Mouse (Mus musculus) left cerebral cortex, adult 2 months (tissue): Measurements from ENCODE around the gene Col12a1. TPM values are rescaled to one million over a fixed set of nuclear protein-coding genes. Genes with fewer than 3 reads are reported as not detected.

ENCODE experiments used
- DNase-seq, 2 experiments: peaks; one replicate each; pipeline ENCODE4 v3.0.0; 2021 to 2022; ENCODE audit warnings: low spot score in 2 of 2, mixed read lengths in 1 of 2; ENCODE audit errors: extremely low spot score in 1 of 2
- H3K27ac ChIP-seq: fragments of 200-600 bp; 2 replicates; pipeline ENCODE4 v1.8.1; 2022
- H3K4me3 ChIP-seq: fragments of 200-600 bp; 2 replicates; pipeline ENCODE4 v1.8.1; 2022
- CTCF ChIP-seq: fragments of 200-600 bp; IDR thresholded peaks from 2 replicates; pipeline ENCODE4 v1.8.1; 2022; ENCODE audit warnings: antibody characterized with exemption, mild to moderate bottlenecking, moderate library complexity
- intact Hi-C: fragments of 180-260 bp; cut with DNase I; formaldehyde crosslinking; loops from one replicate; pipeline ENCODE4 v1.15.1; 2025
- total RNA-seq, 2 experiments: library from RNA; stranded (reverse); gene quantifications; 2 replicates each; pipeline ENCODE4 v1.2.3; 2021

The Col12a1 gene
- total RNA-seq, 2 experiments from 2014 or later: 6.3 to 7.4 TPM

DNA sequence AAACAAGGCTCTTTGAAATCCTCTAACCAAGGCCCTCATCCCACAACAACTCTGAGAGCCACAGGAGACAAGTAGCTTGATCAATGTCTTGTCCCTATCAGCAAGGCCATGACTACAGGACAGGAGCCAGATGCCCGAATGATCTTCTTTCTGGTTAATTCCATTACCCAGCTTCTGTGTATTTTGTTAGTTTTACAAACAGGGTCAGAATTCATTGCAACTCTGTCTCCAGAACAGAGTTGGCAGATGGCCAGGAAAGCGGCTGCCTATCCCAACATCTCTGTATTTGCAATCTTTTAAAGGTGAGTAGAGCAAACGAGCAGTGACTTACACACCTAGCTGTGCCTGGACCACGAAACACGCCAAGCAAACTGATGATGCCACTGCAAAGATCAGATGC is 11.7 kb upstream of the Col12a1 start:
- DNase-seq: no peak
- H3K27ac ChIP-seq: no peak overlapping the region
- TF ChIP-seq CTCF: no peak
- intact Hi-C loops: no loop called here
- H3K4me3 ChIP-seq: no peak overlapping the region

DNA sequence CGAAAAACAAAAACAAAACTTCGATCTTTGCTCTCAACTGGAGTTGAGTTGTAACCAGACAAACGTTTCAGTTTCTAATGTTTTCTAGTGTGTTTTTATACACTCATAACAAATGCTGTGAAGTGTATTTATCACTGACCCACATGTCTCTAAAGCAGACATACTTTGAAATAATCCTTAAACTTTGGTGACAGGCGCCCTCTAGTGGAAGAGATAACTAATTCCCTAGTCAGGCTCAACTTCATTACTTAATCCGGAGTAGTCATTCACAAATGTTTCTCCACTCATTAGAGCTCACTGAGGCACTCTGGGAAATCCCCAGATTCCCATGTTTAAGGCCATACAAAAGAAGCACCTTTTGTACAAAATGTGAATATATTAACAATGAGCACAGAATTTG is 4.5 kb upstream of the Col12a1 start:
- intact Hi-C loops: loop anchor here (1.0 to 5.0 kb wide), 3 partner anchors 935 to 1126 kb away; no protein-coding TSS in a partner anchor
- peak in 1 of 2 experiments; percentile 26 for DNase-seq

DNA sequence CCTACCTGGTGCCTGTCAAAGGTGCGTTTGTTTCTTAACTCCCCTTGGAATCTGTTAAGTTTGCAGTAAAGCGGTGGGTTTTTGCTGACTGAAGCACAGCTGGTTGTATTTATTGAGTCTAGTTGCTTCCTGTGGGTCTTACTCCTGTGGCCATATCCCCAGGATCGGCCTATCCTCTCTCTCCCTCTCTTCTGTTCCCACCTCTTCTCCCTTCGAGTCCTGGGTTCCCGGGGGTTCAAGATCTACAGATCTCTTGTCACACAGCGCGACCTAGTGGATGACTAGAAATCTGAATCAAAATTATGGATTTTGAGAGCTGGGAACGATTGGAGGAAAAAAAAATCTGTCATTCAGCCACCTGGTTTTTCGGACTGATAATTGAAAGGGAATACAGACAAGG is 2.4 kb upstream of the Col12a1 start:
- peak; percentile 43 to 45 for DNase-seq
- no peak overlapping the region for H3K27ac ChIP-seq
- TF ChIP-seq CTCF: peak; percentile 71
- intact Hi-C loops: loop anchor here (1.0 to 5.0 kb wide), 5 partner anchors 613 to 1124 kb away; no protein-coding TSS in a partner anchor
- H3K4me3 ChIP-seq: no peak overlapping the region

More for the DNA sequence above, 4.5 kb upstream of the Col12a1 start:
- peak; percentile 78 for TF ChIP-seq CTCF
- Histone ChIP-seq H3K4me3 (no peak overlapping the region), H3K27ac (no peak overlapping the region)

DNA sequence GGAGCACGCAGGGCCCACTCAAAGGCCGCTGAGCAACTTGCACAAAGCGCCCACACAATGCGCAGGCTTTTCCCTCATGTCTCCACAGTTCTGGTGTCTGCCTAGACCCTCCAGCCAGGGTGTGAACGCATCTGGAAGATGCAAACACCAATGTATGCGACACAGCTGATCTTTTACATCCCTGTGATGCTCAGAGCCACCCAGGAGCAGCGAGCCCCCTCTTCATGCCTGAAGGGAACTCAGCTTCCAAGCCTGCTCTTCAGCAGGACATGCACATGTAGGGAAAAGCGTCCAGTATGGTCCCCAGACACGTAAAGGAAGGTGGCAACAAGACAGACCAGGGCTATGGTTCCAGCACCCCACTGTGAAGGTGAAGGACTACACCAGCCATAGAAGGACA is 1.5 kb upstream of the Col12a1 start:
- no peak overlapping the region for H3K4me3 ChIP-seq
- no peak for TF ChIP-seq CTCF
- intact Hi-C loops: loop anchor here (2.0 to 5.0 kb wide), 3 partner anchors 1018 to 1123 kb away; no protein-coding TSS in a partner anchor
- no peak overlapping the region for H3K27ac ChIP-seq
- no peak for DNase-seq

DNA sequence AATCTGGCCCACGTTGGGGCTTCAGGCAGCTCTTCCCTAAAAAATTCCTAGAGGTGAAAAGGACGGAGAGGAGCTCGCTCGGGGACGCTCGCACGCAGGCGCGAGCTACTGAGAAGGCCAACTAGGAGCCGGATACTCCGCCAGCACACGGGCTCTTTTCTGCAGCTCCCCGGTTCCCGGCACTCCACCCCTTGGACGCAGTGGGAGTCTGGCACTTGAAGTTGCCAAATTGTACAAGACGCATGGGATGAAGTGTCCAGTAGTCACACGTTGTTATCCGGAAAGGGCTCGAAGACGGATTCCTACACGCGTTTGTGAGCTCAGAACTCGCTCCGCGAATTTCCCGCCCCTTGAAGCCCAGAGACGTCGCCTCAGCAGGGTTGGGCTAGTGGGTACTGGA is 820 bp upstream of the Col12a1 start:
- Histone ChIP-seq H3K27ac (no peak overlapping the region), H3K4me3 (peak overlapping the region; percentile 19; the same call in 1 of the 2 replicates)
- no peak for TF ChIP-seq CTCF
- DNase-seq: no peak
- intact Hi-C loops: loop anchor here (10.0 kb wide), 1 partner anchor 325 kb away; no protein-coding TSS in a partner anchor

DNA sequence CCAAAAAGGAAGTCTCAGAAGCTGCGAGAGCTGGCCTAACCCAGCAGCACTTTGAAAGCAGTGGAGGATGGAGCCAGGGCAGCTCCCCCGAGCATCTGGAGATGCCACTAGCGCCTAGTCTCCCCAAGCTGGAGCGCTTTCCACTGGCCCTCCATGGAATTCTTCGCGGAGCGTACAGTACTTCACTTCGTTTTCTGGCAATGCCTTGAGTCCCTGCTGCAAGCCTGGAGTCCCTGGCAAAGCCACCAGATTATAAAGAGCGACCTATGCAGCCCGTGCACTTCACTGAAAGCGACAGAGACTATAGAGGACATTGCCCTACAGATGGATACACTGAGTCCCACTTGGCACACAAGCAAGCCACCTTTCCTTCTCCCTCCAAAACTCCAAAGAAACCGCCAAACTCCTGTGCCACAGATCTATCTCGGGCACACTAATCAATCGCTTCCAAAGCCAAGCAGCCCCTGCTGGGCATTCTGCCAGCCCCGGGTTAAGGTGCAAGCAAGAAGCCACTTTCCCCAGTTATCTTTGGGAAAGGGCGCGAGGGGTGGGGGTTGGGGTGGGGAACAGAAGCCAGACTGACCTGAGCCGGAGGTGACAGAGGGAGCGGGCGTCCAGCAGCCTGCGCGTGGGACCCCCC is 675 bp downstream of the Col12a1 start:
- no peak for DNase-seq
- no peak for TF ChIP-seq CTCF
- Histone ChIP-seq H3K4me3 (peak overlapping the region; percentile 46), H3K27ac (no peak overlapping the region)
- intact Hi-C loops: loop anchor here (1.0 to 10.0 kb wide), 3 partner anchors 323 to 673 kb away; no protein-coding TSS in a partner anchor

DNA sequence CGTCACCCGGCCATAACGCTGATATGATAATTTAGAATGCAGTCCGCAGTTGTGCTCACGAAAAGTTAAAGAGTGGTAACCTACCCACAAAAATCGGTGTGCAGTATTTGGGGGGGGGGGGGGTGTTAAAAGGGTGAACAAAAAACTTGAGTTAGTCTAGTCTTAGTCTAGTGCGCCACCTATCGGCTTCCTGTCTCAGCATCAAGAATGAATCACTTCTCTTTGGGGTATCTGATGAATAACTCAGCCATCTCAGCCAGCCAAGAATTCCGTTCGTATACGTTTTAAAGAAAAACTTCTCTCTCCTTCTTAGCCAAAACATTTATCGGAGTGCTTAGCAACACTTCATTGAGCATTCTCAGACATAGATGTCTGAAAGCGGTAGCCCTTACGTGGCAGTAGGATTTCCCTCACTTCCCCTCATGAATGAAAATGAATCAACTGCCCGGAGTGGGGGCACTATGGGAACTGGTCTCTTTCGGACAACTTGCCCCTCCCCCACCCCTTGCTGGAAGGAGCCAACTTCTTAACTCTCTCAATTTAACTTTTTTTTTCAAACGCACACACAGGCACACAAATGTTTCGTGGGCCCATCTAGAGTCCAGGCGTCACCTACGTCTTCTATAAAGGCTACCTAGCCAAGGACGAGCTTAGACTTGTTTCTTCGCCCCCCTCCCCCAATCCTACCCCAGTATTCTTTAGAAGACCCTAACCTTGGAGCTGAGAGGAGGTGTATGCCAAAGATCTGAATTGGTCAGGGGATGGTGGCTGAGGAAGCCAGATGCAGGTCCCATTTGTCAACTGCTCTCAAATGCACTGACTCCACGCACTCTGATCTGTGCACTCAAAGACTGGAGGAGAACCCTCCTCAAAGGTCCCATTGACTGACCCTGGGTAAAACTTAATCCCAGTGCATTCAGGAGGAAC is 1.5 kb downstream of the Col12a1 start:
- Histone ChIP-seq H3K4me3 (peak overlapping the region; percentile 46; the same call in 1 of the 2 replicates), H3K27ac (no peak overlapping the region)
- DNase-seq: peak; percentile 69 to 76
- intact Hi-C loops: loop anchor here (1.0 to 10.0 kb wide), 3 partner anchors 322 to 672 kb away; no protein-coding TSS in a partner anchor
- peak; percentile 69 for TF ChIP-seq CTCF

DNA sequence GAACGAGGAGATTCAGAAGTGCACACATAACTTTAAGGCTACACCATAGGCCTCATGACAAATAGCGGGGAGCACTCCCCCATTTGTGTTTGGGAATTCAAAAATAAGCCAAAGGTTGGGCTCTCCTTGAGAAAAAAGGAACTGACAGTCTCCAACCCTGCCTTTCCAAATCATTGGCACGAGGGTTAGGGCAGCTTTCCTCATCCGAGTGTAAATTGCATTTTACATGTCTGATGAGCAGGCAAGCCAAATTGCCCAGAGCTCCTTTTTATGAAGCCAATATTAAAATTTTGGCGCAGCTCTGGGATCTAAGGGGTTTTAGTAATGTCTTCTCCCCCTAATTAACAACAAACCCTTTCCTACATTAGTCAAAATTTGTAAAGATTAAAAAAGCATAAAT is 2.1 kb downstream of the Col12a1 start:
- intact Hi-C loops: loop anchor here (10.0 kb wide), 1 partner anchor 322 kb away; no protein-coding TSS in a partner anchor
- H3K4me3 ChIP-seq: 0 out of 2 replicates have a peak overlapping the region, but pooled peaks have one; percentile 26

DNA sequence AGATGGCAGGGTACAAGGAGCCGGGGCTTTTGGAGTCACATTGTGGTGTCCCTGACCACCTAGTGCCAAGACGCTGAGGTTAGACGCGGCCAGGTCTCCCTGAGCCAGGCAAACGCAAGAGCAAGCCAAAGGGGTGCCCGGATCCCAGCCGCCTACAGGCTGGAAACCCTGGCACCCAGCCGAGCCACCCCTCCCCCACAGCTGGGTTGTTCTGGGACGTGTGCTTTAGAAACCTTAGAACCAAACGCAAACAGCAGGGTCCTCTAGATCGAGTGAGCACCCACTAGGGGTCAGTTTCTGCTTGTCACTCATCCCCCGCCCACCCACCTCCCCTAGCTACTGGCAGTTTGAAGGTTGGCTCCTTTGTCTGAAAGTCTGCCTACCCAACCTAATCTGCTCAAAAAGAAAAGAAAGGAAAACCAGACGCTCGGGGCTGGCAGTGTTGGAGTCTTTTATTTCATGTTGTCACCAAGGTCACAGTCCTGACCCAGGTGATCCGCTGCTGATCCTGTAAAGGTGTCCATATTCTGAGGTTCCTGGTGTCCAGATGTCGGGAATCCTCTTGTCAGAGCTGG is 4.1 kb downstream of the Col12a1 start:
- intact Hi-C loops: loop anchor here (10.0 kb wide), 1 partner anchor 320 kb away; no protein-coding TSS in a partner anchor
- TF ChIP-seq CTCF: no peak; the same call in 1 of the 2 replicates
- Histone ChIP-seq H3K27ac (no peak overlapping the region), H3K4me3 (no peak overlapping the region)
- DNase-seq: peak in 1 of 2 experiments; percentile 39

More for the DNA sequence above, 2.1 kb downstream of the Col12a1 start:
- no peak for TF ChIP-seq CTCF
- DNase-seq: no peak
- H3K27ac ChIP-seq: no peak overlapping the region

DNA sequence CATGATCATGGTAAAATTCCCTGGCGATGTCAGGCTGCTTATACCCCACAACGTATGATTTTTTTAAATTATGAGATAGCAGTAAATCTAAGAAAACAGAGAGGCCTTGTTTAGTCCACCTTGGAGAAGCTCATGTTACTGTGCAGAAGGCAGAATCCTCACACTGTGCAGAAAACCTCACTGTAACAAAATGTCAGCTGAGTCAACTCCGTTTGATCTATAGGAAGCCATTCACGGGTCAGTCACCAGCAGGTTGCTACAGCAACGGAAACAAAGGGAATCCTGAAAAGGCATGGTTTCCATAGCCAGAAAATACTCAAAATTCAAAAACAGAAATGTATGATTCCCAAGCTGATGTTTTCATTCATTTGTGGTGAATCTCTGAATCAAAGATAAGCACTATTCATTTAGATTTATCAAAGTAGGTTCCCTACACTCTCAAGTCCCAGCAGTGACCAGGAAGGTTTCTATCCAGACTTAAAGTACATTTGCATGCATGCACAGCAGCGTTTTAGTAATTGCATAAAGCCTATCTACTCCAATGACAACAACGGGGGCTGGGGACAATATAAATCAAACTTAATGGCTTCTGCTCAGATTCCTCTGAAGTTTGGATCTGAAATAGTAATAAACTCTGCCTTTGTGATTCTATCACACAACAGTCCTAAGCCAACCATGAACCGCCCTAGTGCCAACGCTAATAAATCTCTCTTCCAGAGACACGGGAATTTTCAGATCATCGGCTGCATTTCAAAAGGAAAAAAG is 28.7 kb downstream of the Col12a1 start:
- no peak overlapping the region for H3K27ac ChIP-seq
- H3K4me3 ChIP-seq: no peak overlapping the region
- no peak for TF ChIP-seq CTCF
- DNase-seq: no peak
- intact Hi-C loops: loop anchor here (5.0 kb wide), 1 partner anchor 838 kb away; no protein-coding TSS in a partner anchor

DNA sequence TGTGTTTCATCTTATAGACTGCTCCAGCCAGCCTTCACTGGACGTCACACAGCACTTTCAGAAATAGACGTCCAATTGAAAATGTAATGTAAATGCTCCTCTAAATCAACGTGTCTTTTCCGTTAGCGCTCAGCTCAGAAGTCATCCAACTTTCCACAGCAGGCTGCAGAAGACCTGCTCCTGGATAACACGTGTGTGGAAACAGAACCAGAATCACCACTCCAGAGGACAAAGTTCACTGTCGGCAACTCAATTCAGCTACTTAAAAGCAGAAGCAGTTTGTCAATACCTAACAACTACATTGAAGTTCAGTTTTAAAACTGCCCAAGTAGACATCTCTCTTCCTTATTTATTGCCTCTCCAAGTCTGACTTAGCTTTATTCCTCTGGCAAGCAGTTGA is 29.3 kb downstream of the Col12a1 start:
- Histone ChIP-seq H3K4me3 (no peak overlapping the region), H3K27ac (no peak overlapping the region)
- no peak for TF ChIP-seq CTCF
- no peak for DNase-seq
- intact Hi-C loops: no loop called here
